Mouse (Mus musculus) bone marrow, adult 2 months (tissue): ENCODE data around the gene Pgrmc1. TPM values are rescaled to one million over a fixed set of nuclear protein-coding genes. Genes with fewer than 3 reads are reported as not detected.
"Not testable (repeated sequence)": the region's sequence is repeated elsewhere in the genome, so short reads cannot be mapped to it uniquely, and the experiment has no call there.

Source experiments
- H3K27ac ChIP-seq: fragments of 200-500 bp; 2 replicates; pipeline ENCODE4 v1.5.1; 2012; ENCODE audit warnings: low read depth, mild to moderate bottlenecking, control low read depth, inconsistent platforms, low read length; ENCODE audit not compliant: control insufficient read depth, poor library complexity, insufficient read depth
- H3K4me1 ChIP-seq: fragments of 200-500 bp; 2 replicates; pipeline ENCODE4 v1.6.1; 2011; ENCODE audit warnings: low read length; ENCODE audit not compliant: control insufficient read depth, insufficient read depth
- H3K4me3 ChIP-seq: fragments of 200-500 bp; replicated peaks from 2 replicates; pipeline ENCODE3; 2011; ENCODE audit warnings: mild to moderate bottlenecking, low read depth, low read length, control low read depth; ENCODE audit not compliant: control insufficient read depth
- CTCF ChIP-seq: fragments of 200-500 bp; IDR thresholded peaks from 2 replicates; pipeline ENCODE4 v1.5.1; 2011; ENCODE audit warnings: low read length, control low read depth; ENCODE audit not compliant: control insufficient read depth, insufficient read depth
- POLR2A ChIP-seq: fragments of 200-500 bp; IDR thresholded peaks from 2 replicates; pipeline ENCODE4 v1.6.1; 2011; ENCODE audit warnings: low read depth, mild to moderate bottlenecking, control low read depth, low read length, borderline replicate concordance; ENCODE audit not compliant: control insufficient read depth
- WGBS: fragments of 180-500 bp; shearing (Covaris S2); methylation state at CpG from one replicate; pipeline ENCODE4 v1.1.7; 2018; 5-methylcytosine and 5-hydroxymethylcytosine counted together
- polyA plus RNA-seq: library from polyadenylated mRNA; stranded (reverse); fragments of >200 nt; gene quantifications from 2 replicates; pipeline ENCODE4 v1.2.4, GENCODE M21; 2011; ENCODE audit warnings: low replicate concordance; ENCODE audit not compliant: missing spikeins, insufficient read depth, insufficient read length

The Pgrmc1 gene
- polyA plus RNA-seq, 1 experiment = 20.4 TPM

DNA sequence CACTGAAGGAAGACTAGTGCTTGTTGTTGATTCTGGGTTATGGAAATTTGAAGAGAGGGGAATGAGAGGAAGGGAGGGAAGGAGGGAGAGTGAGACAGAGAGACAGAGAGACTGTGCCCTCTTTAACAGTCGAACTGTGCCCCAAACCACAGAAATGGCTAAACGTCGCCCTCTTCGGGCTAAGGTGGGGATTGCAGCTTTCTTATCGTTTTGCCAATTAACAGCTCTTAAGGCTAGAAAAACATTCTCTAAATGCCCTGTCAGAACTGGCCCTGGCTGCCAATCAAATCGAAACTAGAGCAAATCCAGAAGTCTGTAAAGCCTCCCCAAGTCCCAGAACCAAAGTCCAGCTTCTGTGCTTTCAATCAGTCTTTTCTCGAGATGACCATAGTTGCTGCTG, 36.4 kb upstream of the Pgrmc1 start:
- TF ChIP-seq CTCF (peak; percentile 53), POLR2A (no peak)
- WGBS = 12% methylated on average over 7 of the region's 7 CpGs
- Histone ChIP-seq H3K4me1 (no peaks in the 10 kb centered on the region), H3K4me3 (no peak overlapping the region), H3K27ac (no peak overlapping the region)

- Histone ChIP-seq H3K27ac (no peak overlapping the region), H3K4me3 (no peak overlapping the region), H3K4me1 (no peaks in the 10 kb centered on the region)
- TF ChIP-seq CTCF (no peak), POLR2A (no peak)
- 15% methylated on average over 3 of the region's 3 CpGs for WGBS
Measured at GRCm38 (mm10) chrX:36562079-36562478, 35.9 kb upstream of the Pgrmc1 start.

DNA sequence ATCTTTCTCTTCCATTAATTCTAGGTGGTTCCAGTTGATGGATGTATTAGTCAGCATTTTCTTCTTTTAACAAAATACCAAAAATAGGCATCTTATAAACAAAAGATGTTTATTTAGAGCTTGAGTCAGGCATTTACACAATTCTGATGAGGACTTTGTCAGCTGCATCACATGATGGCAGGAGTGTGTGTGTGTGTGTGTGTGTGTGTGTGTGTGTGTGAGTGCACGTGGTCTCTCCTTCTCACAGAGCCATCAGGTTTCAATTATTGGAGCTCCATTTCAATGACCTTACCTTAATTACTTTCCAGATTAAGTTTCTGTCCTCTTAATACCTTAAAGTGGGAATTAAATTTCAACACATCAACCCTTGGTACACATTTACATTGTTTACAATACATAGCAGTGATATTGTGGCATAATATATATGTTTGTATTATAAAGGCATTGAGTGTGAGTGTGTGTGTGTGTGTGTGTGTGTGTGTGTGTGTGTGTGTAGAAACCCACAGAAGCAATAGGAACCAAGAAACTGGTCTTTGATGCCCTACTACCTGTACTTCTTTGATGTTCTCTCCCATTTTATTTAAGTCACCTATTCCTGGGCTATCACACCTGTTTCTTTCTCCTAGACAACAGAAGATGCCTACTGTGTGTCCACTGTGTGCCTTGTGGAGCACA, 11.2 kb upstream of the Pgrmc1 start:
- Histone ChIP-seq H3K4me3 (no peak overlapping the region), H3K27ac (no peak overlapping the region), H3K4me1 (no peaks in the 10 kb centered on the region)
- whole genome bisulfite sequencing = 71% methylated on average over 1 of the region's 1 CpGs
- TF ChIP-seq POLR2A = no peak
- no peak for TF ChIP-seq CTCF

DNA sequence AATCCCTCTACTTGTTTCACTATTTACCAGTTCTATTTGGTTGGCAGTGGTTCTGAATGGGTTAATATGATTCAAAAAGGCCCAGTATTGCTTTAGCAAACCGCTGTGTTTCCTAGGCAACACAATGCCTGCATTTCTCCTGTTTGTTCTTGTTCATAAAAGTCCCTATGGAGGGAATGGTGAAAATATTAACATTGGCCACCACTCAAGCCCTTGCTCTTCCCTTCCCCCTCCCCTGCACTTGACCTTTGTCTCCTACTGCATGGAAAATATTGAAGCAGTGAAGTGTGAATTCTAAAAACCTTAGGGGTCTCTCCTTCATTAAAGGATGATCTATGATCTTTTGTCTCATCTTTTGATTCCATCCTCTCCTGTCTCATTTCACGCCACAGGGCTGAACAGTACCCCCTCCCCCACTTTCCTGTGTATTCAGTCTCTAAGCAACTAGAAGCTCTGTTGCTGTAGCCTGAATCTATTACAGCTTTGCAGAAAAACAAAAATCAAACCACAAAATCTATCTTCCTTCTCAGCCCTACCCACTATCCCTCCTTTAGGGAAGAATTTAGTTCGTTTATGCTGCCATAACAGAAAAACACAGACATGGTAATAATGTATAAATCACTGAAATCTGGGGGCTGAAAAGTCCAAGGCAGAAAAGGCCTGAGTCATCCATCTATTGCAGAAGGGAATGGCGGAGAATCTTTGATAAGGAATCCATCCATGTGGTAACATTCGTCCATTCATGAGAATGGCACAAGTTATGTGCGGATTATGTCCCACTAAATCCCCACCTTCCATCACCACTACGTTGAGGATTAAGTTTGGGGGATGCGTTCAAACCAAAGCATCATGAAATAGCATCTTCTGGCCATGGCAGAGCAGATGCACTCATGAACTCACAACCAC, 10.4 kb upstream of the Pgrmc1 start:
- Histone ChIP-seq H3K27ac (no peak overlapping the region), H3K4me3 (no peak overlapping the region), H3K4me1 (no peaks in the 10 kb centered on the region)
- 77% methylated on average over 8 of the region's 8 CpGs for WGBS
- TF ChIP-seq POLR2A (no peak), CTCF (no peak)

DNA sequence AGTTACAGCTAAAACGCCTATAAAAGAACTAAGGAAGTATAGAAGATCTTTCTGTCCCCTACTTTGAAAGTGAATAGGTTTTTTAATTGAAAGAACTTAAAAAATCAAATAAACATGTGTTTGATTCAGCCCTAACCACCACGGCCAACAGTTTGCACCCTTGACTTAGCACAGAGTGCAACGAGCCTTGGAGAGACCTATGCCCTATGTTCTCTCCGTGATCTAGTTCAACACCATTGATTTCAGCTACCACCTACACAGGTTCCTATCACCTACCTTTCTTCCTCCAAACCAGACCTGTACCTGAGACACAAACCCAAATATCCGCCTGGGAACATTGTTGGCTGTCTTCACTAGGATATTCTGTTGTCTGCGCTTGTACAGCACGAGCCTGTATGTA, 7.7 kb upstream of the Pgrmc1 start:
- no peak overlapping the region for H3K4me3 ChIP-seq
- TF ChIP-seq POLR2A (no peak), CTCF (no peak)
- no peak overlapping the region for H3K27ac ChIP-seq
- H3K4me1 ChIP-seq = no peaks in the 10 kb centered on the region
- WGBS = 73% methylated on average over 7 of the region's 7 CpGs

GRCm38 (mm10) chrX:36591120-36591519, 6.9 kb upstream of the Pgrmc1 start:
- Histone ChIP-seq H3K27ac (no peak overlapping the region), H3K4me1 (no peaks in the 10 kb centered on the region), H3K4me3 (no peak overlapping the region)
- 39% methylated on average over 1 of the region's 1 CpGs for WGBS
- no peak for TF ChIP-seq CTCF

DNA sequence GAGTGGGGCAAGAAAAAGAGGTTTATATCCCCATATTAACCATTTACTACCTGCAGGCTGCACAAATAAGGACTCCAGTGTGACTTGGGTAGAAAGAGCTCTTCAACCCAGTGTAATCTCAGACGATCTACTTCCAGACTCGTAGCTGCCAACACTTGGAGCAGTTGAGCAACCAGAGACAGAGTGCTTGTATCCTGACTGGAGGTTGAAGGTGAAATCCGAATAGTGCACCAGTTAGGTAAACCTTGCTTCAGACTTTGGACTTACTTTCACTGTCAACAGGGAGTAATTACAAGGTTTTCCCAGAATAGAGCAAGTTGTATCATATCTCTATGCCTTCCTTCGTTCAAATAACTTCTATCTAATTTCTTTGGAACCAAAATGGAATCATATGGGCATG, 6.5 kb upstream of the Pgrmc1 start:
- H3K4me3 ChIP-seq = no peak overlapping the region
- no peak overlapping the region for H3K27ac ChIP-seq
- WGBS = 64% methylated on average over 4 of the region's 4 CpGs
- no peaks in the 10 kb centered on the region for H3K4me1 ChIP-seq
- no peak for TF ChIP-seq CTCF
- no peak for TF ChIP-seq POLR2A

DNA sequence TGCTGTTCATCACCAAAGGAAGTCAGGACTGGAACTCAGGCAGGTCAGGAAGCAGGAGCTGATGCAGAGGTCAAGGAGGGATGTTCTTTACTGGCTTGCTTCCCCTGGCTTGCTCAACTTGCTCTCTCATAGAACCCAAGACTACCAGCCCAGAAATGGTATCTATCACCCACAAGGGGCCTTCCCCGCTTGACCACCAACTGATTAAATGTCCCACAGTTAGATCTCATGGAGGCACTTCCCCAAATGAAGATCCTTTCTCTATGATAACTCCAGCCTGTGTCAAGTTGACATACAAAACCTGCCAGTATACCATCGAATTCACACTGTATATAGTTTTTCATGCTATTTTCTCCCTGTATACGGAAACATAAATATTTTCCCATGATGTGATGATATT, 2.8 kb upstream of the Pgrmc1 start:
- Histone ChIP-seq H3K27ac (no peak overlapping the region), H3K4me3 (no peak overlapping the region), H3K4me1 (peaks cover 3% of the 10 kb centered on the region)
- WGBS = 63% methylated on average over 3 of the region's 3 CpGs
- TF ChIP-seq CTCF (no peak), POLR2A (no peak)

DNA sequence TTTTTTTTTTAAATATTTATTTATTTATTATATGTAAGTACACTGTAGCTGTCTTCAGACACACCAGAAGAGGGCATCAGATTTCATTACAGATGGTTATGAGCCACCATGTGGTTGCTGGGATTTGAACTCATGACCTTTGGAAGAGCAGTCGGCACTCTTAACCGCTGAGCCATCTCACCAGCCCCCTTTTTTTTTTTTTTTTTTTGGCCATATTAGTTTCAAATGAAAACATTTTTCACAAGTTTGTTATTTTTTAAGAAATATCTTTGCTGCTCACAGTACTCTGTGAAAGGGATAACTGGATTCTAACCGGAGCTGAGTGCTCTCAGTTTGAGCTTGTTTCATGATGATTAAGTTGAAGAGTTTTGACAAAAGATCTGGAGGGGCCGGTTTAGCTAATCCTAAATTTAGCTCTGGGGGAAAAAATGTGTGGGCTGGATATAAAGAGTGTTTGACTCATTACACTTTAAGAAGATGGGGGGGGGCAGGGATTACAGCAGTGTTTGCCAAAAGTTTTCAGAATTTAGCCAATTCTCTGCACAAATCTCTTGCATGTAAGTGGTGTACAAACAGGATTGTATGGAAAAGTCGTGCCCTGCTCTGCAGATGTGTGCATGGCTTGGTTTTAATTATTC, 1.4 kb upstream of the Pgrmc1 start:
- 80% methylated on average over 3 of the region's 5 CpGs for WGBS
- H3K27ac ChIP-seq, H3K4me1 ChIP-seq, H3K4me3 ChIP-seq: not testable (repeated sequence)
